Mouse (Mus musculus) olfactory bulb, adult 2 months (tissue): Measurements from ENCODE around the gene Tcp10b.
"Not testable (repeated sequence)": the region's sequence is repeated elsewhere in the genome, so short reads cannot be mapped to it uniquely, and the experiment has no call there.

Source experiments
- CTCF ChIP-seq: fragments of 200-500 bp; IDR thresholded peaks from 2 replicates; pipeline ENCODE4 v1.5.1; 2012; ENCODE audit warnings: low read depth, mild to moderate bottlenecking, low read length, moderate library complexity; ENCODE audit not compliant: insufficient read depth
- POLR2A ChIP-seq: fragments of 200-500 bp; IDR thresholded peaks from 2 replicates; pipeline ENCODE4 v1.6.1; 2012; ENCODE audit warnings: mild to moderate bottlenecking, low read depth, low read length, moderate library complexity; ENCODE audit not compliant: insufficient read depth

DNA sequence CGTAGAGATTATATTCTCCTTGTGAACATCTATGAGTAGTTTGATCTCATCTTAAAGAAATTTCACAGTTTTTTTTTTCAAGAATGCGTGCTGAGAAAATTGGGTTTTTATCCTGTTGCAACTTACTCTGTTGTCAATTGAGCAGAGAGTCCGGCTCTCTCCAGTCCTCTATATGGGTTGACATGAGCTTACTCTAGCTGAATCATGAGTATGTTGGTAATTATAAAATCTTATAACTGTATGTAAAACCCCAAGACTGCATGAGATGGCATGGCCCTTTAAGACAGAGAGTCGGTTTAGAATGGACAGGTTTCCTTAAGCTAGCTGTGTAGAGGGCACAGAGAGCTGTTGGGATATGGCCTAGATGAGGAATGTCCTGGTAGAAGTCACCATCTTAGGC is at the start of gene Tcp10b:
- not testable (repeated sequence) for TF ChIP-seq POLR2A, CTCF
